Mouse (Mus musculus): ENCODE results near the gene Sppl2b.
A peak's percentile ranks its signal among the peaks of the same experiment; 100 is the strongest.

DNA sequence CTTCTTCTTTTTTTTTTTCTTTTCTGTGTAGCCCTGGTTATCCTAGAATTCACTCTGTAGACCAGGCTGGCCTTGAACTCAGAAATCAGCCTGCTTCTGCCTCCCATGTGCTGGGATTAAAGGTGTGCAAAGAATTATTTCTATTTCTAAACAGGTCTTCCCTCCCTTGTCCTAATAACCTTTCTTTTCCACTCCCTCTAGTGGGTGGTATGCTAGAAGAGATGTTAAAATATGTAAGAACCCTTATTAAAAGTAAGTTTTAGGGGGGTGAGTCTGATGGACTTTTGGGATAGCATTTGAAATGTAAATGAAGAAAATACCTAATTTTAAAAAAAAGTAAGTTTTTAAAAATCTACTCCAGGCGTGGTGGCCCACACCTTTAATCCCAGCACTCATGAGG is 31.8 kb upstream of the Sppl2b start:
- no peak for TF ChIP-seq POLR2AphosphoS2 (IDR thresholded peaks at IDR 0.05; ENCODE audit: low read length)
- 0 out of 6 replicates have a peak, but pooled peaks of 1 of the 3 experiments have one; percentile 6 for TF ChIP-seq CTCF (IDR thresholded peaks at IDR 0.05 in 2 of 3, conservative IDR thresholded peaks at IDR 0.05 in 1 of 3; ENCODE audit: control insufficient read depth in 1 of 3, insufficient read depth in 1 of 3, low read depth in 2 of 3, low read length in 3 of 3, poor library complexity in 1 of 3, severe bottlenecking in 1 of 3)
- no peak for TF ChIP-seq POLR2A (IDR thresholded peaks at IDR 0.05; ENCODE audit: control insufficient read depth in 1 of 2, insufficient read depth in 1 of 2, low read depth in 1 of 2, low read length in 2 of 2, poor library complexity in 1 of 2)
- no peak for TF ChIP-seq ZKSCAN1 (IDR thresholded peaks at IDR 0.05; ENCODE audit: low read depth, low read length)

Measured in MEL (cell line).